Mouse (Mus musculus): Measurements from ENCODE around the gene Gatad1.
A peak's percentile ranks its signal among the peaks of the same experiment; 100 is the strongest.
"Not testable (repeated sequence)": the region's sequence is repeated elsewhere in the genome, so short reads cannot be mapped to it uniquely, and the experiment has no call there.

Gatad1 gene

GRCm38 (mm10) chr5:3635286-3635685, 21.7 kb downstream of the Gatad1 start:
- no peak for DNase-seq (ENCODE audit: low read depth, low spot score)

- DNase-seq (ENCODE audit: low read depth, low spot score), result no peak
Measured at GRCm38 (mm10) chr5:3633951-3634350, 23.0 kb downstream of the Gatad1 start.

GRCm38 (mm10) chr5:3633315-3633714, 23.7 kb downstream of the Gatad1 start:
- no peak for DNase-seq (ENCODE audit: low read depth, low spot score)

GRCm38 (mm10) chr5:3632285-3632684, 24.7 kb downstream of the Gatad1 start:
- DNase-seq (ENCODE audit: low read depth, low spot score), result no peak

GRCm38 (mm10) chr5:3631512-3632271, 25.3 kb downstream of the Gatad1 start:
- DNase-seq (ENCODE audit: low read depth, low spot score), result no peak

GRCm38 (mm10) chr5:3630055-3630454, 26.9 kb downstream of the Gatad1 start:
- no peak for DNase-seq (ENCODE audit: low read depth, low spot score)

GRCm38 (mm10) chr5:3620486-3620885, 36.5 kb downstream of the Gatad1 start:
- DNase-seq (ENCODE audit: low read depth, low spot score), result no peak

GRCm38 (mm10) chr5:3611835-3612234, 45.1 kb downstream of the Gatad1 start:
- not testable (repeated sequence) for DNase-seq (ENCODE audit: low read depth, low spot score)

- DNase-seq (ENCODE audit: low read depth, low spot score), result no peak
Measured at GRCm38 (mm10) chr5:3609241-3609640, 47.7 kb downstream of the Gatad1 start.

- no peak for DNase-seq (ENCODE audit: low read depth, low spot score)
Measured at GRCm38 (mm10) chr5:3607114-3607513, 49.9 kb downstream of the Gatad1 start.

GRCm38 (mm10) chr5:3600790-3601189, 56.2 kb downstream of the Gatad1 start:
- no peak for DNase-seq (ENCODE audit: low read depth, low spot score)

- no peak for DNase-seq (ENCODE audit: low read depth, low spot score)
Measured at GRCm38 (mm10) chr5:3600298-3600697, 56.7 kb downstream of the Gatad1 start.

- DNase-seq (ENCODE audit: low read depth, low spot score), result no peak
Measured at GRCm38 (mm10) chr5:3598766-3599165, 58.2 kb downstream of the Gatad1 start.

- DNase-seq (ENCODE audit: low read depth, low spot score), result no peak
Measured at GRCm38 (mm10) chr5:3597171-3597570, 59.8 kb downstream of the Gatad1 start.

- peak; percentile 53 for DNase-seq (ENCODE audit: low read depth, low spot score)
Measured at GRCm38 (mm10) chr5:3596399-3596766, 60.6 kb downstream of the Gatad1 start, which contains the start of gene Rbm48. Gene Rbm48, minus strand, starts transcription at chr5:3596585.

- peak; percentile 88 for DNase-seq (ENCODE audit: low read depth, low spot score)
Measured at GRCm38 (mm10) chr5:3595693-3596398, 61.1 kb downstream of the Gatad1 start, which contains the start of gene Pex1. Gene Pex1, plus strand, starts transcription at chr5:3596066.

Measured in embryo, embryonic 11.5 days (tissue).